Mouse (Mus musculus): Measurements from ENCODE around the gene Ago3. TPM values are rescaled to one million over a fixed set of nuclear protein-coding genes. Genes with fewer than 3 reads are reported as not detected.

The Ago3 gene
- total and polyA plus RNA-seq, 3 experiments, result 5.3 to 6.7 (median 5.3) TPM

DNA sequence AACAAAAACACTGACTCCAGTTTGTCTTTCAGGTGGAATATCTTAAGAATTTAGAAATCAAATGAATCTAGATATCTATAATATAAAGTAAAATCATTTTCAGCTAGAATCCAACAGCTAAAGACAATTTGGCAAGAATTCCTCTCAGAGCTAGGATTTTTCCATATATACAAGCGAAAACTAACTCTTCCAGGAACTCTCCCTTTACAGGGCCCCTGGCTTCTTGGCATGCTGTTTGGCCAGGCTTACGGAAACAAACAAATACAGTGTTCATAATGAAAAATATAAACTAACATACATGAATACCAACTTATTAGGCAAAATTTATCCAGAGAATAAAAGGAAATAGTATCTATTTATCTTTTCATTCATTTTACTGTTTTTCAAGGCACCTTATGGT, 5.5 kb downstream of the Ago3 start:
- Histone ChIP-seq H3K79me2 (replicated peaks; ENCODE audit: control insufficient read depth, extremely low read depth, insufficient read depth, poor library complexity, severe bottlenecking) (no peaks in the 10 kb centered on the region; the same call in 1 of the 2 replicates), H3K9me3 (replicated peaks; ENCODE audit: low read length) (no peaks in the 10 kb centered on the region), H3K4me2 (ENCODE audit: insufficient read depth, low read depth, poor library complexity, severe bottlenecking) (no peak overlapping the region), H3K4me1 (ENCODE audit: control insufficient read depth in 1 of 2, insufficient read depth in 2 of 2) (peaks cover 0 to 15% of the 10 kb centered on the region in 2 experiments; a peak in 1 of 4 replicates), H3K4me3 (replicated peaks in 1 of 3; ENCODE audit: low read depth in 2 of 3, low read length in 2 of 3, poor library complexity in 1 of 3) (no peak overlapping the region), H3K27ac (ENCODE audit: insufficient read depth, low read depth) (no peak overlapping the region), H3K36me3 (replicated peaks in 1 of 2; ENCODE audit: control insufficient read depth in 1 of 2, insufficient read depth in 1 of 2, low read length in 1 of 2) (peaks cover 0 to 5% of the 10 kb centered on the region in 2 experiments), H3K9ac (ENCODE audit: insufficient read depth, low read depth) (no peak overlapping the region), H3K27me3 (replicated peaks) (no peaks in the 10 kb centered on the region)
- in situ Hi-C loops (cut with MboI; ENCODE audit: low pct_ligation_motif_present, low pct_unique_long_range_greater_than_20kb, low sequenced_read_pairs), result no loop called here
- TF ChIP-seq ZMIZ1 (IDR thresholded peaks at IDR 0.05; ENCODE audit: low read depth, low read length), result no peak
- no peak for TF ChIP-seq BHLHE40 (IDR thresholded peaks at IDR 0.05; ENCODE audit: low read depth, low read length)
- no peak for TF ChIP-seq RCOR1 (conservative IDR thresholded peaks at IDR 0.05; ENCODE audit: low read depth, low read length)
- no peak for TF ChIP-seq RAD21 (IDR thresholded peaks at IDR 0.05; ENCODE audit: low read depth, low read length)
- no peak for TF ChIP-seq CHD2 (IDR thresholded peaks at IDR 0.05; ENCODE audit: low read length)
- TF ChIP-seq ZC3H11A (IDR thresholded peaks at IDR 0.05; ENCODE audit: low read depth, low read length), result no peak
- TF ChIP-seq MXI1 (IDR thresholded peaks at IDR 0.05; ENCODE audit: low read depth, low read length), result no peak
- TF ChIP-seq EP300 (IDR thresholded peaks at IDR 0.05; ENCODE audit: low read length), result no peak
- no peak for TF ChIP-seq POLR2A (IDR thresholded peaks at IDR 0.05; ENCODE audit: low read depth, low read length)
- no peak for TF ChIP-seq UBTF (IDR thresholded peaks at IDR 0.05; ENCODE audit: low read depth, low read length)
- TF ChIP-seq ZKSCAN1 (IDR thresholded peaks at IDR 0.05; ENCODE audit: borderline replicate concordance, low read depth, low read length), result no peak
- no peak for TF ChIP-seq USF1 (IDR thresholded peaks at IDR 0.05; ENCODE audit: low read depth, low read length)
- no peak for TF ChIP-seq CTCF (conservative IDR thresholded peaks at IDR 0.05 in 1 of 2, IDR thresholded peaks at IDR 0.05 in 1 of 2; ENCODE audit: low read depth in 2 of 2, low read length in 2 of 2)
- TF ChIP-seq GABPA (IDR thresholded peaks at IDR 0.05; ENCODE audit: insufficient replicate concordance, low read depth, low read length), result no peak
- no peak for DNase-seq (ENCODE audit: extremely low read depth)
- dilution Hi-C loops (cut with MboI; ENCODE audit: extremely low pct_ligation_motif_present, extremely low pct_unique_long_range_greater_than_20kb, low sequenced_read_pairs), result no loop called here

DNA sequence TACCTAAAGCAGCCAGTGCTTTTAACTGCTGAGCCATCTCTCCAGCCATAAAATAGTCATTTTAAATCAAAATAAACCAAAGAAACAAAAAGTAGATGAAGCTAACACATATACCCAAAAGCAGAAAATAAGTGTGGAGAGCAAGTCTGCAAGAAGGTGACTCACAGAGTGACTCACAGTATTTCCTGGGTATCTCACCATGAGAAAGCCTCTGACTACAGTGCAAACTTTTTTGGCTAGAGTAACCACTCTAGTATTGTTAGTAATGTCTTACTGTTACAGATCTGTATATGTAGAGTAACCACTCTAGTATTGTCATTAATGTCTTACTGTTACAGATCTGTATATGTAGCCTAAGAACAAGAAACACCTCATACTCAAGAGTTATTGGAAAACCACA, 13.6 kb downstream of the Ago3 start:
- Histone ChIP-seq H3K27ac (ENCODE audit: insufficient read depth, low read depth) (no peak overlapping the region), H3K79me2 (replicated peaks; ENCODE audit: control insufficient read depth, extremely low read depth, insufficient read depth, poor library complexity, severe bottlenecking) (no peaks in the 10 kb centered on the region), H3K4me3 (replicated peaks in 1 of 3; ENCODE audit: low read depth in 2 of 3, low read length in 2 of 3, poor library complexity in 1 of 3) (no peak overlapping the region), H3K9me3 (replicated peaks; ENCODE audit: low read length) (no peaks in the 10 kb centered on the region), H3K36me3 (replicated peaks in 1 of 2; ENCODE audit: control insufficient read depth in 1 of 2, insufficient read depth in 1 of 2, low read length in 1 of 2) (peaks cover 0 to 20% of the 10 kb centered on the region in 2 experiments), H3K9ac (ENCODE audit: insufficient read depth, low read depth) (no peak overlapping the region), H3K4me1 (ENCODE audit: control insufficient read depth in 1 of 2, insufficient read depth in 2 of 2) (0 out of 4 replicates have a peak, but pooled peaks cover 0 to 3% of the 10 kb centered on the region in 2 experiments), H3K27me3 (replicated peaks) (no peaks in the 10 kb centered on the region), H3K4me2 (ENCODE audit: insufficient read depth, low read depth, poor library complexity, severe bottlenecking) (no peak overlapping the region)
- no peak for DNase-seq (ENCODE audit: extremely low read depth)
- in situ Hi-C loops (cut with MboI; ENCODE audit: low pct_ligation_motif_present, low pct_unique_long_range_greater_than_20kb, low sequenced_read_pairs), result no loop called here
- dilution Hi-C loops (cut with MboI; ENCODE audit: extremely low pct_ligation_motif_present, extremely low pct_unique_long_range_greater_than_20kb, low sequenced_read_pairs), result no loop called here
- TF ChIP-seq USF2 (conservative IDR thresholded peaks at IDR 0.05; ENCODE audit: low read depth, low read length) (no peak), TBP (conservative IDR thresholded peaks at IDR 0.05; ENCODE audit: low read depth, low read length) (no peak), ZNF384 (IDR thresholded peaks at IDR 0.05; ENCODE audit: low read depth, low read length) (no peak), EP300 (IDR thresholded peaks at IDR 0.05; ENCODE audit: low read length) (no peak), TCF12 (IDR thresholded peaks at IDR 0.05; ENCODE audit: low read depth, low read length) (no peak), POLR2AphosphoS2 (IDR thresholded peaks at IDR 0.05; ENCODE audit: low read depth, low read length) (no peak), ZMIZ1 (IDR thresholded peaks at IDR 0.05; ENCODE audit: low read depth, low read length) (no peak), HCFC1 (IDR thresholded peaks at IDR 0.05; ENCODE audit: low read depth, low read length) (no peak), NELFE (IDR thresholded peaks at IDR 0.05; ENCODE audit: low read depth, low read length) (no peak)

Measured in CH12.LX (cell line).